Mouse (Mus musculus) thymus, adult 2 months (tissue): Measurements from ENCODE around the gene Smim10l2a. TPM values are rescaled to one million over a fixed set of nuclear protein-coding genes. Genes with fewer than 3 reads are reported as not detected.

Source experiments
- DNase-seq: peaks from one replicate; pipeline ENCODE4 v3.0.0; 2021
- H3K27ac ChIP-seq: fragments of 200-500 bp; 2 replicates; pipeline ENCODE4 v1.5.1; 2012; ENCODE audit warnings: low read length, control low read depth; ENCODE audit not compliant: control insufficient read depth, insufficient read depth
- H3K27me3 ChIP-seq: fragments of 200-500 bp; 2 replicates; pipeline ENCODE4 v1.6.1; 2012; ENCODE audit warnings: mild to moderate bottlenecking, low read length, moderate library complexity, mixed read lengths; ENCODE audit not compliant: control insufficient read depth, insufficient read depth
- H3K36me3 ChIP-seq: fragments of 200-500 bp; 2 replicates; pipeline ENCODE4 v1.6.1; 2012; ENCODE audit warnings: mild to moderate bottlenecking, low read length, moderate library complexity; ENCODE audit not compliant: control insufficient read depth, insufficient read depth
- H3K4me1 ChIP-seq: fragments of 200-500 bp; replicated peaks from 2 replicates; pipeline ENCODE4 v1.6.1; 2012; ENCODE audit warnings: low read length; ENCODE audit not compliant: control insufficient read depth, insufficient read depth
- H3K4me3 ChIP-seq: fragments of 200-500 bp; 2 replicates; pipeline ENCODE4 v1.5.1; 2012; ENCODE audit warnings: mild to moderate bottlenecking, low read length, control low read depth, moderate library complexity; ENCODE audit not compliant: control insufficient read depth, insufficient read depth
- CTCF ChIP-seq: fragments of 200-500 bp; IDR thresholded peaks from 2 replicates; pipeline ENCODE4 v1.5.1; 2012; ENCODE audit warnings: mild to moderate bottlenecking, control low read depth, low read length, moderate library complexity, borderline replicate concordance; ENCODE audit not compliant: control insufficient read depth, poor library complexity, insufficient read depth; ENCODE audit errors: extremely low read depth
- POLR2A ChIP-seq: fragments of 200-500 bp; IDR thresholded peaks from 2 replicates; pipeline ENCODE4 v1.6.1; 2012; ENCODE audit warnings: mild to moderate bottlenecking, low read length, control low read depth, moderate library complexity; ENCODE audit not compliant: control insufficient read depth, poor library complexity, insufficient read depth; ENCODE audit errors: extremely low read depth
- WGBS: fragments of 180-500 bp; shearing (Covaris S2); methylation state at CpG from one replicate; pipeline ENCODE4 v1.1.7; 2018; 5-methylcytosine and 5-hydroxymethylcytosine counted together
- polyA plus RNA-seq: library from polyadenylated mRNA; depleted of rRNA; stranded (reverse); fragments of >200 nt; gene quantifications from 2 replicates; pipeline ENCODE4 v1.2.3, GENCODE M21; 2012; rRNA removed

Smim10l2a gene
- polyA plus RNA-seq, 1 experiment, result 0.86 TPM

- Histone ChIP-seq H3K4me3 (no peak overlapping the region), H3K27ac (no peak overlapping the region), H3K36me3 (no peaks in the 10 kb centered on the region), H3K4me1 (no peaks in the 10 kb centered on the region), H3K27me3 (no peaks in the 10 kb centered on the region)
- 83% methylated on average over 2 of the region's 2 CpGs for WGBS
- TF ChIP-seq POLR2A (no peak), CTCF (no peak)
- DNase-seq, result no peak
Observed at GRCm38 (mm10) chrX:56384142-56384541, 9.8 kb downstream of the Smim10l2a start.

- no peaks in the 10 kb centered on the region for H3K27me3 ChIP-seq
- H3K36me3 ChIP-seq, result no peaks in the 10 kb centered on the region
- H3K4me1 ChIP-seq, result no peaks in the 10 kb centered on the region
- DNase-seq, result no peak
- 20% methylated on average over 2 of the region's 2 CpGs for WGBS
- H3K4me3 ChIP-seq, result no peak overlapping the region
- TF ChIP-seq POLR2A (no peak), CTCF (no peak)
- H3K27ac ChIP-seq, result no peak overlapping the region
Observed at GRCm38 (mm10) chrX:56404646-56405045, 30.3 kb downstream of the Smim10l2a start.

GRCm38 (mm10) chrX:56405482-56405881 lies 31.1 kb downstream of the Smim10l2a start:
- no peak overlapping the region for H3K27ac ChIP-seq

GRCm38 (mm10) chrX:56406128-56406527 lies 31.7 kb downstream of the Smim10l2a start:
- no peaks in the 10 kb centered on the region for H3K36me3 ChIP-seq
- H3K27me3 ChIP-seq, result no peaks in the 10 kb centered on the region
- 12% methylated on average over 5 of the region's 5 CpGs for WGBS
- no peaks in the 10 kb centered on the region for H3K4me1 ChIP-seq
- DNase-seq, result no peak
- H3K27ac ChIP-seq, result no peak overlapping the region
- H3K4me3 ChIP-seq, result no peak overlapping the region
- no peak for TF ChIP-seq POLR2A
- no peak for TF ChIP-seq CTCF

More at GRCm38 (mm10) chrX:56405482-56405881, 31.1 kb downstream of the Smim10l2a start:
- TF ChIP-seq CTCF, result no peak
- no peak for TF ChIP-seq POLR2A
- Histone ChIP-seq H3K4me3 (no peak overlapping the region), H3K36me3 (no peaks in the 10 kb centered on the region), H3K27me3 (no peaks in the 10 kb centered on the region), H3K4me1 (no peaks in the 10 kb centered on the region)
- DNase-seq, result no peak
- WGBS, result 23% methylated on average over 1 of the region's 1 CpGs

- Histone ChIP-seq H3K4me1 (no peaks in the 10 kb centered on the region), H3K27me3 (no peaks in the 10 kb centered on the region), H3K36me3 (no peaks in the 10 kb centered on the region), H3K27ac (no peak overlapping the region), H3K4me3 (no peak overlapping the region)
- DNase-seq, result no peak
- 24% methylated on average over 3 of the region's 3 CpGs for WGBS
- TF ChIP-seq POLR2A (no peak), CTCF (no peak)
Observed at GRCm38 (mm10) chrX:56416277-56416676, 41.9 kb downstream of the Smim10l2a start.

DNA sequence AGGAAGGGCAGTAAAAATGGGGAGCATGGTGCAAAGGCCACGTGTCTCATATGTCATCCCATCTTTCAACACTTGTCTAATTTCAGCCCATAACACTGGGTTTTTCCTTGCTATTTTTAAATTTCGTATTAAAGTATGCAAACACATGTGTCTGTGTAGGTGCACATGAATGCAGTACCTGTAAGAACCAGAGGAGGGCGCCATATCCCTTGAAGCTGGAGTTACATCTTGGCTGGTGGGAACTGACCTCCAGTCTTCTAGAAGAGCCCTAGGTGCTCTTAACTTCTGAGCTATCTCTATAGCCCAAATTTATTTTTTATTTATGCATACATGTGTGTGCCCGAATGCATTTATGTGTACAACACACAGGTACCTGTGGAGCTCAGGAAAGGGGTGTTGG lies 43.2 kb downstream of the Smim10l2a start:
- H3K4me3 ChIP-seq, result no peak overlapping the region
- H3K36me3 ChIP-seq, result no peaks in the 10 kb centered on the region
- TF ChIP-seq CTCF (no peak), POLR2A (no peak)
- 89% methylated on average over 4 of the region's 4 CpGs for WGBS
- no peak overlapping the region for H3K27ac ChIP-seq
- no peaks in the 10 kb centered on the region for H3K27me3 ChIP-seq
- H3K4me1 ChIP-seq, result no peaks in the 10 kb centered on the region
- peak; percentile 5 for DNase-seq

Other genes with a start within 250 kb of the Smim10l2a start
- not detected in 2 replicates for gene 3830403N18Rik, start 238.0 kb upstream of the Smim10l2a start, polyA plus RNA-seq
- gene Gm773, start 161.7 kb upstream of the Smim10l2a start, polyA plus RNA-seq, result not detected in 2 replicates
- gene Zfp449, start 28.2 kb upstream of the Smim10l2a start, polyA plus RNA-seq, result 0.36 and 0.42 TPM in 2 replicates
- not detected in 2 replicates for gene Gm2174, start 73.4 kb downstream of the Smim10l2a start, polyA plus RNA-seq
- 16.6 and 24.0 TPM in 2 replicates for gene Ints6l, start 80.3 kb downstream of the Smim10l2a start, polyA plus RNA-seq
- not detected in 2 replicates for gene Gm10477, start 150.2 kb downstream of the Smim10l2a start, polyA plus RNA-seq
- gene Gm648, start 175.0 kb downstream of the Smim10l2a start, polyA plus RNA-seq, result 0.09 TPM in 1 of 2 replicates, not detected in the other
- 9.3 and 9.4 TPM in 2 replicates for gene Mmgt1, start 223.5 kb downstream of the Smim10l2a start, polyA plus RNA-seq
- gene Slc9a6, start 235.2 kb downstream of the Smim10l2a start, polyA plus RNA-seq, result 12.4 and 13.2 TPM in 2 replicates